Mouse (Mus musculus): Measurements from ENCODE around the gene Ncf4.

DNA sequence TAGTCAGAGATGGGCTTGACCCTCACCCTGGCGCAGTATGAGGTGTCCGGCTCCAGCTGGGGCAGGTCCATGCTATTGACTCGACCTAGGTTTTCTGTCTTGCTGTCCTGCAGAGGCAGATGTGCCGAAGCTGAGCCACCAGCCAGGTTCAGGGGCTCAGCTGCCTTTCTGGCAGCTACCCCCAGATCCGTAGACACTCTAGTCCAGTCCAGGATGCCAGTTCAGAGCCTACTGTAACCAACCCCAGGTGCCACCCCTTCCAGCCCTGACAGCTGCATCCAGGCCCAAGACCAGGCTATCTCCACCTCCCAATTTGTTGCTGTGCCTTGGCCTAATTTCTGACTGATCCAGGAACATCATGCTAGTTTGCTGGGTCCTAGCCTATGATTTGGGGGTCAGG is 43.3 kb downstream of the Ncf4 start:
- TF ChIP-seq EP300 (IDR thresholded peaks at IDR 0.05; ENCODE audit: low read depth) = no peak
- no peak for TF ChIP-seq CTCF (IDR thresholded peaks at IDR 0.05; ENCODE audit: low read depth)

Measured in liver, embryonic 14.5 days (tissue).